Mouse (Mus musculus) testis, adult 2 months (tissue): ENCODE measurements around the gene Fbll1.

Experiments used
- CTCF ChIP-seq: fragments of 200-500 bp; IDR thresholded peaks from 2 replicates; pipeline ENCODE4 v1.5.1; 2012; ENCODE audit warnings: low read depth, mild to moderate bottlenecking, inconsistent platforms, low read length, moderate library complexity; ENCODE audit not compliant: control insufficient read depth, insufficient read depth, insufficient replicate concordance
- POLR2A ChIP-seq: fragments of 200-500 bp; IDR thresholded peaks from 2 replicates; pipeline ENCODE4 v1.6.1; 2012; ENCODE audit warnings: low read depth, mild to moderate bottlenecking, inconsistent platforms, low read length, moderate library complexity; ENCODE audit not compliant: control insufficient read depth

DNA sequence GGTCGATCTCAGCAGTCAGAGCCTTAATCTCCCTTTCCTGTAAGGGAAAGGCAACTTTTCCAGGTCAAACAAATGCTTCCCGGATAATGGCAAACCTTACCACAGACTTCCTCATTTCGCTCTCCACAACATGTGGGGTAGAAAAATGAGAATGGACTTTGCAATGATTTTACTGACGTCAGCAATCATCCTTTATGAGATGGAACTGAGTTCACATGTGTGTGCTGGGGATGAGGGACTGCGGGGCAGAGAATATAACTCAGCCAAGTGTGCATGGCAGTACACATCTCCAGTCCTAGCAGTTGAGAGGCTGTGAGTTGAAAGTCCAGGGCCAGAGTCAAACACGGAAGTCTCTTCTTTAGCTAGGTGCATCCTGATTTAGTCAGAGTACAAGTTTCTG lies 34.6 kb upstream of the Fbll1 start:
- TF ChIP-seq POLR2A: no peak
- TF ChIP-seq CTCF: no peak
